Mouse (Mus musculus): ENCODE measurements around the gene Polg. TPM values are rescaled to one million over a fixed set of nuclear protein-coding genes. Genes with fewer than 3 reads are reported as not detected.
A peak's percentile ranks its signal among the peaks of the same experiment; 100 is the strongest.

Gene Polg
- total and polyA plus RNA-seq, 2 experiments, result 28.9 to 31.9 TPM

DNA sequence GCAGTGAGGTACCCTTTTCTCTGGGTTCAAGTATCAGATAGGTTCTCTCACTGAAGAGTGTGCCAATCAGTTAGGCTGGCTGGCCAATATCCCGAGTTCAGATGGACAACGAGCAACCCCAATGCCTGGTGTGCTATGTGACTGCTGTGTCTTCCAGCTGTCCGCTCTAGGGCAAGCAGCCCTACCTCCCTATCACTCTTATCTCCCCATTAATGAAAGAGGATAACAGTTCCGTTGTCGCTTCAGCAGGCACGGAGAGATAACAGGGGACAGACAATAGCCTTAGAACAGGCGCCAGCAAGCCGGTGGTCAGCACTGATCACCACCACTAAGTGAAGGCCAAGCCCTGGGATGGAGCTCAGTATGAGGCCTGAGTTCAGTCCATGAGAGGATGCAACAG lies 2.8 kb upstream of the Polg start:
- peaks cover 8% of the 10 kb centered on the region for H3K79me2 ChIP-seq (ENCODE audit: control insufficient read depth, insufficient read depth, low read length)
- peak; percentile 39 for DNase-seq (ENCODE audit: extremely low read depth, low read depth, low spot score)
- no peaks in the 10 kb centered on the region for H3K27me3 ChIP-seq (ENCODE audit: control insufficient read depth, insufficient read depth, low read length)
- no peak overlapping the region for H3K9ac ChIP-seq (ENCODE audit: low read depth, low read length)
- no peak overlapping the region for H3K27ac ChIP-seq (replicated peaks; ENCODE audit: insufficient read depth, low read depth, low read length)
- WGBS, result 51% methylated on average over 8 of the region's 8 CpGs
- peaks cover 9% of the 10 kb centered on the region for H3K4me1 ChIP-seq (ENCODE audit: control insufficient read depth, insufficient read depth, low read length)
- TF ChIP-seq CTCF (IDR thresholded peaks at IDR 0.05; ENCODE audit: low read depth, low read length), result no peak
- no peak for TF ChIP-seq POLR2A (IDR thresholded peaks at IDR 0.05; ENCODE audit: extremely low read depth, insufficient read depth, low read length)
- H3K36me3 ChIP-seq (ENCODE audit: control insufficient read depth, insufficient read depth, low read length), result no peaks in the 10 kb centered on the region; the same call in 1 of the 2 replicates
- no peak overlapping the region for H3K4me3 ChIP-seq (ENCODE audit: insufficient read depth, low read depth, low read length)

DNA sequence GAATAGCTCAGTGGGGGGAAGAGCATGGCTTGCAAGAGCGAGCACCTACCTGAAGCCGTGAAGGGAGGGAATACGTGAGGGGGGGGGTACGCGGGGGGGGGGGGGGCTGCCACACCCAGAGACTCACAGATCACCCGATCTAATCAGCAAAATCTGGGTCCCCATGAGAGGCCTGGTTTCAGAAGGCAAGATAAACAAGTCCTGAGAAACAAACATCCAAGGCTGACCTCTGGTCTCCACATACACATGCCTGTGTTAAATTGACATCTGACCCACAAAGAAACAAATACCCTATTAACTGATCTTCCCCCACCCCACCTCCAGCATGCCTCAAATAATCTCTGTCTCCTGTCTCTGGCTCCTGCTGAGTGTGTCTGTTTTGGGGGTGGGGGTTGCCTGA lies 1.8 kb upstream of the Polg start:
- Histone ChIP-seq H3K36me3 (ENCODE audit: control insufficient read depth, insufficient read depth, low read length) (no peaks in the 10 kb centered on the region; the same call in 1 of the 2 replicates), H3K79me2 (ENCODE audit: control insufficient read depth, insufficient read depth, low read length) (peaks cover 11% of the 10 kb centered on the region), H3K9ac (ENCODE audit: low read depth, low read length) (no peak overlapping the region), H3K27me3 (ENCODE audit: control insufficient read depth, insufficient read depth, low read length) (no peaks in the 10 kb centered on the region), H3K4me3 (ENCODE audit: insufficient read depth, low read depth, low read length) (no peak overlapping the region), H3K4me1 (ENCODE audit: control insufficient read depth, insufficient read depth, low read length) (peaks cover 9% of the 10 kb centered on the region), H3K27ac (replicated peaks; ENCODE audit: insufficient read depth, low read depth, low read length) (no peak overlapping the region)
- 25% methylated on average over 3 of the region's 6 CpGs for WGBS
- TF ChIP-seq POLR2A (IDR thresholded peaks at IDR 0.05; ENCODE audit: extremely low read depth, insufficient read depth, low read length) (no peak), CTCF (IDR thresholded peaks at IDR 0.05; ENCODE audit: low read depth, low read length) (no peak)
- DNase-seq (ENCODE audit: extremely low read depth, low read depth, low spot score), result peak; percentile 26

DNA sequence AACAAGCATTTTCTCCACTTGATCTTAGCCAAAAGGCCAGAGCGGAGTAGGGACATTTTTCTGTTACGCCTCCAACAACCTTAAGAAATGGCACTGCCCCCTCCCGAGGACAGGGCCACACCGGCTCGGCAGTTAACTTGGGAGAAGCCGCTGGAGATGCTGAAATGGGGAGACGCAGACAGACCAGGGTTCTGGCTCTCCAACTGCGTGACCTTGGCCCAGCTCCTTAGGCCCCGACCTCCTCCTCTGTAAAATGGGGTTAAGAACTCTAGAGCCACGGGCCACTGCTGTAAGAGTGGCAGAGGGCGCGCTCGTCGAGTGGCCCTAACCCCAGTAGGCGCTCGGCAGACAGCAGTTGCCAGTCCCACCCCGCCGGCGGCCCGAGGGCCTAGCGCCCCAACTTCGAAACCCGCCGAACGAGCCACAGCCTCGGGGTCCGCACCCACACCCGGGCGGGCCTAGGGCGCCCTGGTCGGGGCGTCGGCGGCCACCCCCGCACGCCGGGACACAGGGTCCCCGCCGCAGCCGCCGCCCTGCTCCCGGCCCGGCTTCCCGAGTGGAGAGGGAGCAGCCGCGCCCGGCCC lies 609 bp downstream of the Polg start:
- Histone ChIP-seq H3K4me3 (ENCODE audit: insufficient read depth, low read depth, low read length) (peak overlapping the region; percentile 81), H3K9ac (ENCODE audit: low read depth, low read length) (peak overlapping the region; percentile 94), H3K4me1 (ENCODE audit: control insufficient read depth, insufficient read depth, low read length) (peaks cover 9% of the 10 kb centered on the region), H3K27me3 (ENCODE audit: control insufficient read depth, insufficient read depth, low read length) (no peaks in the 10 kb centered on the region), H3K79me2 (ENCODE audit: control insufficient read depth, insufficient read depth, low read length) (peaks cover 11% of the 10 kb centered on the region), H3K27ac (replicated peaks; ENCODE audit: insufficient read depth, low read depth, low read length) (peak overlapping the region; percentile 77), H3K36me3 (ENCODE audit: control insufficient read depth, insufficient read depth, low read length) (peaks cover 6% of the 10 kb centered on the region)
- peak; percentile 24 for DNase-seq (ENCODE audit: extremely low read depth, low read depth, low spot score)
- under 1% methylated on average over 47 of the region's 47 CpGs for WGBS
- TF ChIP-seq CTCF (IDR thresholded peaks at IDR 0.05; ENCODE audit: low read depth, low read length) (no peak), POLR2A (IDR thresholded peaks at IDR 0.05; ENCODE audit: extremely low read depth, insufficient read depth, low read length) (0 out of 2 replicates have a peak, but pooled peaks have one; percentile 9)

DNA sequence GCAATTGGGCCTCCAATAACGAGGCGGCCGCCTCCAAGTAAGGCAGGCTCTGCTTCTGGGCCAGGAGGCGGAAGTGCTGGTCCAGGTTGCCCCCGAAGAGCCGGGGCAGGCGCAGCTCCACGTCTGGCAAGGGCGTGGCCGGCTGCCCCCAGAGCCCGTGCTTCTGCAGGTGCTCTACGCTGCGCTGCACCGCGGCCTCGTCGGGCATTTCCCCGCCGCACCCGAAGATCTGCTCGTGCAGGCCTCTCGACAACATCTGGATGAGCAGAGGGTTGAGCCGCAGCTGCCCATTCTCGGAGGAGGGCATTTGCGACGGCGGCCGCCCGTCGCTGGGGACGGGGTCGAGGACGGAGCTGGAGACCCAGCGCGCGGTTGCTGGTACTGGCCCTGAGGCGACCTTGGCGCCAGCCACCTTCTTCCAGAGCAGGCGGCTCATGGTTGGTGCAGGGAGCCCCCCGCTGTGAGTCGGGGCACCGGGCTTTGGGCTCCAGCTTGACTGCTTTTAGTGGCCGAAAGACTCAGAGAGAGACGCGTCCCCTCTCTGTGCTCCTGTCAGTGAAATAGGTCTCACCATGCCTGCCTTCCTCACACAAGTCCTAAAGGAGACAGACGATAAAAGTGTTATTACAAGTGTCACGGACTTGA lies 1.3 kb downstream of the Polg start:
- no peak for DNase-seq (ENCODE audit: extremely low read depth, low read depth, low spot score)
- H3K4me1 ChIP-seq (ENCODE audit: control insufficient read depth, insufficient read depth, low read length), result peaks cover 9% of the 10 kb centered on the region
- no peak for TF ChIP-seq POLR2A (IDR thresholded peaks at IDR 0.05; ENCODE audit: extremely low read depth, insufficient read depth, low read length)
- TF ChIP-seq CTCF (IDR thresholded peaks at IDR 0.05; ENCODE audit: low read depth, low read length), result no peak
- H3K36me3 ChIP-seq (ENCODE audit: control insufficient read depth, insufficient read depth, low read length), result peaks cover 10% of the 10 kb centered on the region
- H3K9ac ChIP-seq (ENCODE audit: low read depth, low read length), result peak overlapping the region; percentile 94
- H3K4me3 ChIP-seq (ENCODE audit: insufficient read depth, low read depth, low read length), result peak overlapping the region; percentile 81
- WGBS, result 37% methylated on average over 47 of the region's 47 CpGs
- H3K27me3 ChIP-seq (ENCODE audit: control insufficient read depth, insufficient read depth, low read length), result no peaks in the 10 kb centered on the region
- H3K27ac ChIP-seq (replicated peaks; ENCODE audit: insufficient read depth, low read depth, low read length), result peak overlapping the region; percentile 77
- H3K79me2 ChIP-seq (ENCODE audit: control insufficient read depth, insufficient read depth, low read length), result peaks cover 11% of the 10 kb centered on the region

DNA sequence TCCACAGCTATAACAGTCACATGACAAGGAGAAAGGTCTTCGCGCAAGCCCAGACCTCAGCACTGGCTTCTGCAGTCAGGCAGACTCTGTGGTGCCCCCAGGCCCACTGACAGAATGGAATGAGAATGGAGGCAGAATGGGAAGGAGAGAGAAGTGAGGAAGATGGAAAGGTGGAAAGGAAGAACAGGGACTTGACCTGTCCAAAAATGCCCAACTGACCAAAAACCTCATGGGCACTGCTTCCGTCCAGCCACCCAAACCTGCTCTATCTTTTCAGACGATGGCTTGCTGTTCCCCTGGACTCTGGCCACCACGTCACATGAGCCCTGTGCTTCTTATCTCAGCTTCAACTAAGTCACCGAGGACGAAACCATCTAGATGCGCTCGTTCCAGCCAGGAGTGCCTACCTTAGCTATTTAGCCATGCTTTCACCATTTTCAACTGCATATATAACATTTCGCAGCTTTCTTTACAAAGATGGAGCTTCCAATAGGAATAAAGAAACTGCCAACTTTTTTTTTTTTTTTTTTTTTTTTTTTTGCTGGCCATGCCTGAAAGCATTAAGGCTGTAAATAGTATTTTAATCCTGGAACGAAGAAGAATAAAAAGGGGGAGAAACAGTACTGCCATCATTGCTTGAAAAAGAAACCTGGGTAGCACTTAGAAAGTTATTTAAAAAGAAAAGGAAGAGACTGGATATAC lies 2.6 kb downstream of the Polg start:
- Histone ChIP-seq H3K36me3 (ENCODE audit: control insufficient read depth, insufficient read depth, low read length) (peaks cover 10% of the 10 kb centered on the region), H3K27ac (replicated peaks; ENCODE audit: insufficient read depth, low read depth, low read length) (no peak overlapping the region), H3K79me2 (ENCODE audit: control insufficient read depth, insufficient read depth, low read length) (peaks cover 11% of the 10 kb centered on the region), H3K4me1 (ENCODE audit: control insufficient read depth, insufficient read depth, low read length) (peaks cover 9% of the 10 kb centered on the region), H3K9ac (ENCODE audit: low read depth, low read length) (no peak overlapping the region), H3K4me3 (ENCODE audit: insufficient read depth, low read depth, low read length) (no peak overlapping the region), H3K27me3 (ENCODE audit: control insufficient read depth, insufficient read depth, low read length) (no peaks in the 10 kb centered on the region)
- WGBS, result 70% methylated on average over 11 of the region's 11 CpGs
- no peak for DNase-seq (ENCODE audit: extremely low read depth, low read depth, low spot score)
- TF ChIP-seq CTCF (IDR thresholded peaks at IDR 0.05; ENCODE audit: low read depth, low read length) (no peak), POLR2A (IDR thresholded peaks at IDR 0.05; ENCODE audit: extremely low read depth, insufficient read depth, low read length) (no peak)
